Mouse (Mus musculus) forebrain, embryonic 12.5 days (tissue): ENCODE results near the gene Chchd3. TPM values are rescaled to one million over a fixed set of nuclear protein-coding genes. Genes with fewer than 3 reads are reported as not detected.

Experiments
- ATAC-seq: fragments of 200-750 bp; cut with Nextera tagmentation; 2 replicates; pipeline ENCODE4 v1.8.0; 2017; ENCODE audit warnings: moderate TSS enrichment; ENCODE audit not compliant: low FRiP score
- H3K27ac ChIP-seq: fragments of 300-500 bp; sonication (generic); 2 replicates; pipeline ENCODE4 v1.5.1; 2016; ENCODE audit warnings: mild to moderate bottlenecking
- H3K27me3 ChIP-seq: fragments of 300-500 bp; sonication (generic); 2 replicates; pipeline ENCODE4 v1.6.1; 2016; ENCODE audit warnings: mild to moderate bottlenecking
- H3K36me3 ChIP-seq: fragments of 300-500 bp; sonication (generic); replicated peaks from 2 replicates; pipeline ENCODE4 v1.6.1; 2016; ENCODE audit warnings: mild to moderate bottlenecking
- H3K4me1 ChIP-seq: fragments of 300-500 bp; sonication (generic); 2 replicates; pipeline ENCODE4 v1.6.1; 2016
- H3K4me2 ChIP-seq: fragments of 300-500 bp; sonication (generic); 2 replicates; pipeline ENCODE4 v1.6.1; 2016; ENCODE audit warnings: mild to moderate bottlenecking, moderate library complexity
- H3K4me3 ChIP-seq: fragments of 300-500 bp; sonication (generic); replicated peaks from 2 replicates; pipeline ENCODE4 v1.5.1; 2016; ENCODE audit warnings: mild to moderate bottlenecking
- H3K9ac ChIP-seq: fragments of 300-500 bp; sonication (generic); 2 replicates; pipeline ENCODE4 v1.6.1; 2016; ENCODE audit warnings: mild to moderate bottlenecking
- H3K9me3 ChIP-seq: fragments of 300-500 bp; sonication (generic); 2 replicates; pipeline ENCODE4 v1.6.1; 2016
- WGBS: fragments of 180-500 bp; shearing (Covaris S2); methylation state at CpG from one replicate; pipeline ENCODE4 v1.1.7; 2016; 5-methylcytosine and 5-hydroxymethylcytosine counted together
- polyA plus RNA-seq: library from polyadenylated mRNA; unstranded; fragments of >200 nt; fragmentation: Nextera tagmentation; extraction: Ambion mirVana; gene quantifications from 2 replicates; pipeline ENCODE4 v1.2.1, GENCODE M21; 2016

Chchd3 gene
- polyA plus RNA-seq, 1 experiment from 2014 or later: 132 TPM

DNA sequence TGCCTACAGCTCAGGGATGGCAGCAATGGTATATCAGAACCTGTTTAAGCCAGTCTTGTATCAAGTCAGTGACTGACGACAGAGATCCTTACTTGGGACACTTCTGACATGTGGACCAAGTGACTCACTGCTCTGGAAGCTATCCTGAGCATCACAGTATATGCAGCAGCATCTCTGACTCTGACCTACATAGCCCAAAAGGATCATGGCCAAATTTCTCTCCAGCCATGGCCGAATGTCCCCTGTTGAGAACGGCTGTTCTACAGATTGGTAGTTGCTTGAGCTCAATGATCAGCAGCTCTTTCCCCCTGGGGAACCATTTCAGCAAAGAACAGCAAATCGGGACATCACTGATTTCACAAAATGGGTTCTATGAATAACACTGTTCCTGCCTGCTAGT lies 161.0 kb downstream of the Chchd3 start:
- H3K4me3 ChIP-seq: no peak overlapping the region
- no peaks in the 10 kb centered on the region for H3K36me3 ChIP-seq
- H3K9me3 ChIP-seq: no peaks in the 10 kb centered on the region
- ATAC-seq: no peak
- no peaks in the 10 kb centered on the region for H3K27me3 ChIP-seq
- no peak overlapping the region for H3K9ac ChIP-seq
- WGBS: 89% methylated on average over 4 of the region's 4 CpGs
- H3K27ac ChIP-seq: no peak overlapping the region
- H3K4me1 ChIP-seq: no peaks in the 10 kb centered on the region
- H3K4me2 ChIP-seq: no peak overlapping the region

DNA sequence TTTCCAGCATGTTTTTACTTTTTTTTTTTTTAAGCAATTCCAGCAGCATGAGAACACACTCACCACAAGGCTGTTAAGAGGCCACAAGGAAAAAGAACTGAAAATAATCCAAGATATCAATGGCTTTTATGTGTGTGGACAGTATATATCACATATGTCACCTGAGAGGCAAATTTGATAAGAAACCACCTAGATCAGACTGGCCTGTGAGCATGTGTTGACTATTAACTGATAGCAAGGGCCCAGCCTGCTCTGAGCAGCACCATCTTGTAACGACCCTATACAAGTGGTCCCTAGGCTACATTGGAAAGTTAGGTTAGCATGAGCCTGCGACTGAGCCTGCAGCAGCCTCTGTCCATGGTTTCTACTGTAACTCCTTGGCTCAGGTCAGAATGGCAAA lies 166.0 kb downstream of the Chchd3 start:
- Histone ChIP-seq H3K4me1 (no peaks in the 10 kb centered on the region), H3K36me3 (no peaks in the 10 kb centered on the region), H3K4me2 (no peak overlapping the region), H3K27me3 (no peaks in the 10 kb centered on the region), H3K27ac (no peak overlapping the region), H3K4me3 (no peak overlapping the region), H3K9me3 (no peaks in the 10 kb centered on the region), H3K9ac (no peak overlapping the region)
- 83% methylated on average over 2 of the region's 2 CpGs for WGBS
- no peak for ATAC-seq

DNA sequence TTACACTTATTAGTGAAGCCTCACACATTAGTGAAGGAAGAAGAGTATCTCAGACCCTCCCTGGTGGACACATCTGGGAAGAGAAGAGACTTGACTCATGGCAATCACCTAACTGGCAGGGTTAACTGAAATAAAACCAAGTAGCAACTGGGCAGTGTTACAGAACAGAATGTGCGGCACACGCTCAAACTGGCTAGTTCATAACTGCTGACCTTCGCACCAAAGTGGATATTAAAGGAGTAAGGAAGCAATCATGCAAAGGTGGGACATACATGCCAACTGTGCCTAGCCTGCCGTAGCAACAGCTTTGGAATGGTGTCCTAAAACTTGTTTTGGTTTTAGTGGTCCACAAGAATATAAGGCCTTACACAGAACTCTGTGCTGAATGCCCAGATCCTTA lies 169.3 kb downstream of the Chchd3 start:
- Histone ChIP-seq H3K36me3 (no peaks in the 10 kb centered on the region), H3K4me1 (no peaks in the 10 kb centered on the region), H3K27ac (no peak overlapping the region), H3K9me3 (no peaks in the 10 kb centered on the region), H3K4me3 (no peak overlapping the region), H3K27me3 (no peaks in the 10 kb centered on the region), H3K9ac (no peak overlapping the region), H3K4me2 (no peak overlapping the region)
- no peak for ATAC-seq
- WGBS: 99% methylated on average over 4 of the region's 4 CpGs

DNA sequence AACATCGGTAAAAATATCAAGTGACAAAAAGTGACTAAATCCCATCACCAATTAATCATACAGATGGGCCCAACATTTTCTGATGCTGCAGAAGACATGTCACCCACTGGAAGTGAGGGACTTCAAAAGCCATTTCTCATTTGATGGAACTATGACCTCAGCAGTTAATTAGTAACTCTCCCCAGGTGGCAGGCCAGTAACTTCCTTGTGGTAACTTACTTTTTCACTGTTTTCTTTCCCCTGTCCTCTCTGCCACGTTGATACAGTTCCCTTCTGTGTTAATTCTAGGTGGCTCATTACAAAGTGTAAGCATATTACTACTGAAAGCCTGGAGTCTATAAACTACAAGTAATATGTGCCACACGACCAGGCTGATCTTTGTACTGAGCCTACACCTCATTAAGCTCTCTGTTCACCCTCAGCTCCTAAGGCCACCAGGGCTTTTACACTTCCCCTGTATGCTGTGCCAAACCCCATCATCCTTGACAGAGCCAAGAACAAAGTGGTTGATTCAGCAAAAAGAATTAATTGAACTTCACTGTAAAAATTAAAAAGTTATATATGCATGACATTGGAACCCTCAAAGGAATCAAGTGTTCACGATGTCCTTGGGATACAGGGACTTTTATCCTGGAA lies 171.0 kb downstream of the Chchd3 start:
- Histone ChIP-seq H3K4me1 (no peaks in the 10 kb centered on the region), H3K9ac (no peak overlapping the region), H3K27me3 (no peaks in the 10 kb centered on the region), H3K4me3 (no peak overlapping the region), H3K4me2 (no peak overlapping the region), H3K9me3 (no peaks in the 10 kb centered on the region), H3K27ac (no peak overlapping the region), H3K36me3 (no peaks in the 10 kb centered on the region)
- no peak for ATAC-seq
- 67% methylated on average over 4 of the region's 4 CpGs for WGBS

DNA sequence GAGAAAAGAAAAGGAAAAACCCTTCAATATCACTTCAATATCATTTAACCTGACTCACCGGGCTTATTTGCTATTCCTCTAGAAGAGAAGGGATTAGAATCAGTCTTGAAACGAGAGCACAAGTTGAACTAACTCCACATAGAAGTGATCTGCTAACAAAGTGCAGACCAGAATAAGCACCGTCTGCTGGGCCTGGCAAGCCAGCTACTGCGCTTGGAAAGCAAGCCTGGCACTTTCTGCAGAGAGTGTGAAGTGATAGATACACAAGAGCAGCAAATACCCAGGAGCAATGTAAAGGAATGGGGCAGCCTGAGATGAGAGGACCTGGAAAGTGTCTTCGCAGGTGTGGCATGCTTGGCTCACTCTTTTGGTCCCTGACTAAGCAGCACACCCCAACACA lies 181.5 kb downstream of the Chchd3 start:
- WGBS: 82% methylated on average over 5 of the region's 5 CpGs
- ATAC-seq: no peak
- no peak overlapping the region for H3K27ac ChIP-seq
- no peak overlapping the region for H3K4me3 ChIP-seq
- no peak overlapping the region for H3K9ac ChIP-seq
- no peaks in the 10 kb centered on the region for H3K36me3 ChIP-seq
- no peaks in the 10 kb centered on the region for H3K9me3 ChIP-seq
- H3K4me2 ChIP-seq: no peak overlapping the region
- peaks cover 17% of the 10 kb centered on the region for H3K4me1 ChIP-seq
- no peaks in the 10 kb centered on the region for H3K27me3 ChIP-seq

DNA sequence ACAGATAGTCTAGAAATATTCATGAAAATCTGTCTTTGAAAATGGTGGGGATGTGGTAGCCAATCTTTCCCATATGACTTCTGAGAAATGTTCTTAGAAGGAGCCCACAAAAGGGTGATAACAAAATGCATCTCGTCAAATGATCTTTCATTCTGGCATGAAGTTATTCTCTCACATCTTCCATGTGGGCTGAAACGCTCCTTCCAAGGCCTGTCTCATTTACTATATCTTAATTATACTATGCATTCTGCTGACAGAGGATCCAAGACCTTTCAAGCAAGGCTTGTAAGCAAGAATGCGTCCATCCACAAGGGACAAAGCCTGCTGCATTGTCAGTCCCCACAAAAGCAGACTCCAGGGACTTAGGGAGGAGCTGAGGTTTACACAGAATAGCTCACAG lies 185.9 kb downstream of the Chchd3 start:
- H3K36me3 ChIP-seq: no peaks in the 10 kb centered on the region
- peaks cover 17% of the 10 kb centered on the region for H3K4me1 ChIP-seq
- H3K9me3 ChIP-seq: no peaks in the 10 kb centered on the region
- 33% methylated on average over 3 of the region's 3 CpGs for WGBS
- 0 out of 2 replicates have a peak overlapping the region, but pooled peaks have one; percentile 1 for H3K9ac ChIP-seq
- H3K4me3 ChIP-seq: no peak overlapping the region
- ATAC-seq: no peak
- no peak overlapping the region for H3K27ac ChIP-seq
- H3K4me2 ChIP-seq: no peak overlapping the region
- H3K27me3 ChIP-seq: no peaks in the 10 kb centered on the region

DNA sequence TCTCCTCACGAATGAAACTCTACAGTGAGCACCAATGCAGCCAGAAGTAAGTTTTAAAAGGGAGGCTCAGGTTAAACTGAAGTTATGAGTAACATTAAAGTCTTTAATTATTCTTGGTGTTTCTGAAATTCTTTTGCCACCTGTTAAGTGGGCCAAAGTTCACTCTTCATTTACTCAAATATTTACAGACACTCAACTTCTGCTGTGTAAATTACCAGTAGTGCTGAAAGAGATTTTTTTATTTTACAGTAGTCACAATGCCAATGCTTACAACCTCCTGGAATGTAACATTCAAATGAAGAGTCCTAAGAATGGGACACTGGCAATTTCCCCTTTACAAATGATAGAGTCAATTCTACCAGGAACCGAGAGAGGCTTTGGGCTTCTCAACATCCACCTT lies 187.3 kb downstream of the Chchd3 start:
- 90% methylated on average over 2 of the region's 2 CpGs for WGBS
- ATAC-seq: no peak

DNA sequence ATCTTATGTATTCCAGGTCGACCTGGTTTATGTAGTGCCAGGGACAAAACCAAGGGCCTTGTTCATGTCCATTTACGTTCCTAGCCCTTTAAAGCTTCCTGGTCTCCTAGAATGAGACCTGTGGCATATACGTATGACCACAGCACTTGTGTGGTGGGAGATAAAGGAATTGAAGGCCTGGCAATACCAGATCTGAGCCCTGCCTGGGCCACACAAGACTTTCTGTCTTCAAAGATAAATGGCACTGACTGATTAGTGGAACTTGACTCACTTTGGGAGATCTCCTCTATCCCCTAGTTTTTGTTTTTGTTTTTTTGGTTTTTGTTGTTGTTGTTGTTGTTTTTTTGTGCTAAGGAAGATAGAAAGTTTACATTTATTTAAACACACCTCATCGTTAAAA lies 209.1 kb downstream of the Chchd3 start:
- ATAC-seq: no peak
- no peak overlapping the region for H3K4me2 ChIP-seq
- no peak overlapping the region for H3K4me3 ChIP-seq
- H3K9me3 ChIP-seq: no peaks in the 10 kb centered on the region
- H3K4me1 ChIP-seq: peaks cover 5% of the 10 kb centered on the region
- no peak overlapping the region for H3K27ac ChIP-seq
- 93% methylated on average over 4 of the region's 4 CpGs for WGBS
- no peak overlapping the region for H3K9ac ChIP-seq
- no peaks in the 10 kb centered on the region for H3K27me3 ChIP-seq
- no peaks in the 10 kb centered on the region for H3K36me3 ChIP-seq

More for the DNA sequence above, 187.3 kb downstream of the Chchd3 start:
- H3K4me2 ChIP-seq: no peak overlapping the region
- no peak overlapping the region for H3K4me3 ChIP-seq
- no peaks in the 10 kb centered on the region for H3K27me3 ChIP-seq
- no peaks in the 10 kb centered on the region for H3K9me3 ChIP-seq
- H3K36me3 ChIP-seq: no peaks in the 10 kb centered on the region
- H3K4me1 ChIP-seq: peaks cover 17% of the 10 kb centered on the region
- no peak overlapping the region for H3K27ac ChIP-seq
- no peak overlapping the region for H3K9ac ChIP-seq

DNA sequence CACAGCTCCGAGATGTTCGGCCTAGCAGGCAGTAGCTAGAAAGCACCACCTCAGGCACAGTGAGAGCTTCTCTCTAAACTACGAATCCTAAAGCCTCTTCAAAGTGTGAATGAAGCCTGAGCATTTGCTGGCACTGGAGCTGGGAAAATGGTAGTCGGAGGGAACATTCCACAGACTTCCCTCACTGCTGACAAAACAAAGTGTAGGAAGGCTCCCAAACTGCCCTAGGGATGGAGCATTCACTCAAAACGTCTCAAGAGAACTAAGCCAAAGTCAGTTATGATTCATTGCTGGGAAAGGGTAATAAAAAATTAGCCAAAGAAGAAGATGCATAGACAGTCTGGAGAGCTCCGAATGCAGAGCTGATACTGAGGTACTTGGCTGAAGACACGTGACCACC lies 211.1 kb downstream of the Chchd3 start:
- no peak overlapping the region for H3K4me2 ChIP-seq
- no peak overlapping the region for H3K9ac ChIP-seq
- H3K9me3 ChIP-seq: no peaks in the 10 kb centered on the region
- H3K4me3 ChIP-seq: no peak overlapping the region
- ATAC-seq: no peak
- H3K36me3 ChIP-seq: no peaks in the 10 kb centered on the region
- 91% methylated on average over 7 of the region's 7 CpGs for WGBS
- H3K27ac ChIP-seq: no peak overlapping the region
- H3K4me1 ChIP-seq: peaks cover 5% of the 10 kb centered on the region
- H3K27me3 ChIP-seq: no peaks in the 10 kb centered on the region

DNA sequence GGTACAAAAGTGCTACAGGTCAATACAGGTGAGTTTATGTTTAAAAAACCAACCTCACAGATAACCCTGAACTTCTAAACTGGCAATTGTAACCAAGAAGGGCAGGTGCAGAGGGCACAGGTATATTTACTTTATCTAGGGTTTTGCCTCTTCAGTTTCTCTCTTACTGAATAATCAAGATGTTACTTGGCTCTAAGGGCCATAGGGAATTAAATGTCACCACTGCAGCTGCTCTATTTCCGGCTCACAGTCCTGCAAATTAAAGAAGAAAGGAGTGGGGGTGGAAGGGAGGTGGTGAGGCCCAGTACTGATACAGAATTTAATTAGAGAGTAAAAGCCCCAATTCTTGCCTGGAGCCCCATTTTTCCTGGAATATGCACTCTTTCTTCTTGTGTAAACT lies 214.6 kb downstream of the Chchd3 start:
- no peak overlapping the region for H3K9ac ChIP-seq
- H3K4me1 ChIP-seq: no peaks in the 10 kb centered on the region
- H3K27me3 ChIP-seq: no peaks in the 10 kb centered on the region
- no peak for ATAC-seq
- WGBS: 47% methylated on average over 1 of the region's 1 CpGs
- H3K27ac ChIP-seq: no peak overlapping the region
- H3K9me3 ChIP-seq: no peaks in the 10 kb centered on the region
- H3K4me3 ChIP-seq: no peak overlapping the region
- H3K36me3 ChIP-seq: no peaks in the 10 kb centered on the region
- no peak overlapping the region for H3K4me2 ChIP-seq

DNA sequence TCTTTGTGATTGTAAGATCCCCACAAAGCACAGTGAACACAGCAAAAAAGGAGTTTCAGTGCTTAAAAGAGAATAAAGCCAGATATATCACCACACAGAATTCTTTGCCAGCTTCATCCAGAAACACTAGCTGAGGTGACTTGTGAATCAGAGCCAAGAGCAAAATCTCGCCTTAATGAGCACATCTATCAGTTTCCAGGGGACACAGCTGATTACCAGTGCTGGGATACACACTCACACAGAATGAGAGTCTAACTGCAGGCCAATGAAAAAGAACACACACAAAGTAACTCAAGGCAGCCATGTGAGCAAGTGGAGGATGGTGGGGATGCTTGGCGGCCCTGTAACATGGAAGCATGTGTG lies 222.1 kb downstream of the Chchd3 start:
- H3K9me3 ChIP-seq: no peaks in the 10 kb centered on the region
- H3K4me1 ChIP-seq: peaks cover 12% of the 10 kb centered on the region; the same call in 1 of the 2 replicates
- H3K4me3 ChIP-seq: no peak overlapping the region
- H3K27ac ChIP-seq: 0 out of 2 replicates have a peak overlapping the region, but pooled peaks have one; percentile 11
- no peak overlapping the region for H3K4me2 ChIP-seq
- no peak overlapping the region for H3K9ac ChIP-seq
- WGBS: 64% methylated on average over 2 of the region's 2 CpGs
- no peak for ATAC-seq
- H3K36me3 ChIP-seq: no peaks in the 10 kb centered on the region
- H3K27me3 ChIP-seq: no peaks in the 10 kb centered on the region

DNA sequence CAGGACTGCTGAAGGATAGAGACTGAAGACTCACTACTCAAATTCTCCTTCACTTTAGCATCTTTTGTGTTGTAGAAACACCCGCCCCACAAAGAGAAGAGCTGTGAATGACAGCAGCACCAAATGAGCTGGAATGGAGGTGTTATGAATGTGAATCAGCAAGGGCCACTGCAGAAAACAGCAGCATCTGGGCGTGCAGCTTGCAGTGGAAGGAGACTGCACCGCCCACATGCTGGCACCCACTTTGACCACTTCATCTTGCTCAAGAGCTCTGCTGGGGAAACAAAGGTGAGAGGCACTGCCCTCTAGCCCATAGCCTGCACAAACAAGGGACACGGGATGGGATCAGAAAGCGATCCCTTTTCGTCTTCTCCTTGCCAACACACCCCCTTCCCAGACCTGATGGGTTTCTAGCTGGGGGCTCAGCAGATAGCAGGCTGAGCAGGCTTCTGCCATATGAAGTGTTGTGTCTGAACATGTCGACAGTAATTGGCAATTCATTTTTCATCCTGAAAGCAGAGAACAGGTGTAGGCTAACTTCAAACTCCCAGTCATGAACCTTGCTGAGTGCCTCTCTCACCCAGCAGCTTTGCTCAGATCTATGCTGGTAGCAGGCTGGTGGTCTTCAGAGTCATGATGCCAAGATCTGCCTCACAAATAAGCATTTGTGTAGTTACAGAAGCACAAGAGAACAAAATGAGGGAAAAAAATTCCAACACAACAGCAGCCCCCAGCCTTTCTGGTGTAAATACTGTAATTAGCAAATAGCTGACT lies 222.7 kb downstream of the Chchd3 start:
- Histone ChIP-seq H3K4me1 (peaks cover 12% of the 10 kb centered on the region; the same call in 1 of the 2 replicates), H3K4me2 (no peak overlapping the region), H3K36me3 (no peaks in the 10 kb centered on the region), H3K9ac (no peak overlapping the region), H3K4me3 (no peak overlapping the region), H3K27ac (peak overlapping the region; percentile 11; the same call in 1 of the 2 replicates), H3K9me3 (no peaks in the 10 kb centered on the region), H3K27me3 (no peaks in the 10 kb centered on the region)
- no peak for ATAC-seq
- 72% methylated on average over 7 of the region's 7 CpGs for WGBS
